Mouse (Mus musculus) retina, adult 2 months (tissue): ENCODE results near the gene Olfr1160.
"Not testable (repeated sequence)": the region's sequence is repeated elsewhere in the genome, so short reads cannot be mapped to it uniquely, and the experiment has no call there.

ENCODE experiments used
- DNase-seq: peaks from one replicate; pipeline ENCODE4 v3.0.0-alpha.2; 2012; ENCODE audit warnings: low read depth, low spot score

Olfr1160 gene

GRCm38 (mm10) chr2:88007515-88008318 lies at the start of gene Olfr1160:
Gene Olfr1160 (minus strand): TSS chr2:88008268.
- no peak for DNase-seq

GRCm38 (mm10) chr2:88051029-88051428 lies 43.0 kb upstream of the Olfr1160 start, which contains the start of gene Olfr1162:
Gene Olfr1162 (minus strand): TSS chr2:88051129.
- DNase-seq: no peak

- no peak for DNase-seq
These were observed 29.5 kb upstream of the Olfr1160 start, which contains the start of gene Olfr73 for GRCm38 (mm10) chr2:88037599-88037998. Gene Olfr73 (minus strand): TSS chr2:88037699.

GRCm38 (mm10) chr2:88022474-88022873 lies 14.4 kb upstream of the Olfr1160 start, which contains the start of gene Olfr1161:
Gene Olfr1161 (plus strand): TSS chr2:88022774.
- DNase-seq: not testable (repeated sequence)

- no peak for DNase-seq
These were observed 18.3 kb downstream of the Olfr1160 start, which contains the start of gene Olfr1158 for GRCm38 (mm10) chr2:87989813-87990212. Gene Olfr1158 (plus strand): TSS chr2:87990113.

- no peak for DNase-seq
These were observed 33.5 kb downstream of the Olfr1160 start, which contains the start of gene Olfr74 for GRCm38 (mm10) chr2:87974563-87974962. Gene Olfr74 (minus strand): TSS chr2:87974663.

- DNase-seq: no peak
These were observed 39.9 kb downstream of the Olfr1160 start, which contains the start of gene Olfr1157 for GRCm38 (mm10) chr2:87968199-87968598. Gene Olfr1157 (minus strand): TSS chr2:87968299.

GRCm38 (mm10) chr2:87953000-87953399 lies 55.1 kb downstream of the Olfr1160 start, which contains the start of gene Olfr1156:
Gene Olfr1156 (minus strand): TSS chr2:87953100.
- DNase-seq: no peak
